Mouse (Mus musculus) bone marrow macrophage, adult 2 months (primary cell): ENCODE results near the gene Olfr605.

Source experiments
- CTCF ChIP-seq: IDR thresholded peaks from 2 replicates; pipeline ENCODE4 v1.5.1; 2012; ENCODE audit warnings: low read depth, mild to moderate bottlenecking, low read length, moderate library complexity
- POLR2A ChIP-seq: IDR thresholded peaks from 2 replicates; pipeline ENCODE4 v1.6.1; 2012; ENCODE audit warnings: mild to moderate bottlenecking, low read depth, low read length, borderline replicate concordance

DNA sequence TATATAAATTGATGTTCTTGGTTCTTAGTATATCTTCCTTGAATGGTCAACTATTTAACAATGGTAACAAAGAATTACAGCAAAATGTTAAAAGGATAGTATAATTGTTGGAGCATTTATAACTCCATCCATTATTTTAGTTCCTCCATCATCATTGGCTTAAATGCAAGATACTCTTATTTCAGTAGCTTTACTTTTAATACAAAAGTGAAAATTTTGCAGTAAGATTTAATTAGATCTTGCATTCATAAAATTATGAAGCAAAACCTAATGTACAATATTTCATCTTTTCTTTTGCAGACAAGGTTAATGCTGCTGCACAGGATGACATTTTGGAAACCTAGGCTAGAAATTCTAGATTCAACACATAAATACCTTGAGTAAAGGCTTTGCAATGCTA, 24.3 kb upstream of the Olfr605 start, which contains the start of gene Olfr608:
- TF ChIP-seq POLR2A = no peak
- TF ChIP-seq CTCF = no peak
